9 mouse cellular contexts compared by ENCODE assay signal in genomic region chr5:134027316-134027966, GRCm38 (mm10).
DNase-seq lines count a peak whose midpoint lies in the region; ATAC-seq and TF ChIP-seq lines count a peak whose summit lies in the region.
"Had no signal": no experiment of that assay in that cellular context is flagged by ENCODE, and none has a peak within 500 bp of the region (broad histone marks: within the 10 kb centered on the region; RNA-seq: fewer than 3 reads in every experiment).

No protein-coding gene starts in this region.

- peak; percentile 88 for ATAC-seq in neural tube, embryonic 13.5 days (ENCODE audit: low read depth)

- H3K27me3 ChIP-seq in neural tube, embryonic 13.5 days: no peaks in the 10 kb centered on the region

- WGBS in neural tube, embryonic 13.5 days: 13% methylated on average over 11 of the region's 11 CpGs

- no peak overlapping the region for H3K27ac ChIP-seq in gastrocnemius, adult 2 months
- H3K27ac ChIP-seq in neural tube, embryonic 13.5 days (replicated peaks): peak overlapping the region; percentile 87

- peaks cover 13% of the 10 kb centered on the region for H3K4me1 ChIP-seq in neural tube, embryonic 13.5 days (replicated peaks)

- peak overlapping the region; percentile 22 for H3K4me2 ChIP-seq in neural tube, embryonic 13.5 days

- TF ChIP-seq CTCF in gastrocnemius, adult 2 months (IDR thresholded peaks at IDR 0.05): no peak

- peak; percentile 18 to 35 for DNase-seq in left cerebral cortex, adult 18-20 months (ENCODE audit: low spot score in 2 of 2)
- DNase-seq in left cerebral cortex, adult 8-10 months (ENCODE audit: low spot score in 2 of 2): no peak
- DNase-seq in cerebellum, adult 9-10 months: peak; percentile 58
- peak; percentile 61 for DNase-seq in gastrocnemius, adult 2 months
- DNase-seq in spleen, postnatal 36 days (ENCODE audit: low spot score in 2 of 2): no peak
- no peak for DNase-seq in lung, postnatal 25 days (ENCODE audit: low spot score)
- DNase-seq: layer of hippocampus, adult 9-11 months had no signal

- H3K4me3 ChIP-seq in gastrocnemius, adult 2 months: no peak overlapping the region
- no peak overlapping the region for H3K4me3 ChIP-seq in neural tube, embryonic 13.5 days
- H3K4me3 ChIP-seq: myocyte had no signal

- H3K9me3 ChIP-seq in neural tube, embryonic 13.5 days: no peaks in the 10 kb centered on the region

- intact Hi-C loops in gastrocnemius, adult 2 months (cut with DNase I): no loop called here

- H3K36me3 ChIP-seq in neural tube, embryonic 13.5 days: no peaks in the 10 kb centered on the region

- 0 out of 2 replicates have a peak overlapping the region, but pooled peaks have one; percentile 17 for H3K9ac ChIP-seq in neural tube, embryonic 13.5 days

Comparison
In these comparisons a context has a peak if more than half of its experiments do, and no peak if none do; other contexts are left out.
1. DNase-seq: peak in left cerebral cortex, adult 18-20 months (2 of 2), cerebellum, adult 9-10 months (single experiment) and gastrocnemius, adult 2 months (single experiment); none in left cerebral cortex, adult 8-10 months (0 of 2), spleen, postnatal 36 days (0 of 2) and lung, postnatal 25 days (single experiment).